Mouse (Mus musculus) heart, embryonic 13.5 days (tissue): ENCODE measurements around the gene Nrtn. TPM values are rescaled to one million over a fixed set of nuclear protein-coding genes. Genes with fewer than 3 reads are reported as not detected.
A peak's percentile ranks its signal among the peaks of the same experiment; 100 is the strongest.

ENCODE experiments used
- ATAC-seq: fragments of 200-750 bp; cut with Nextera tagmentation; 2 replicates; pipeline ENCODE4 v1.8.0; 2017; ENCODE audit warnings: moderate TSS enrichment; ENCODE audit not compliant: insufficient number of reproducible peaks, low FRiP score, low TSS enrichment; ENCODE audit errors: extremely low read depth
- H3K27ac ChIP-seq: fragments of 300-500 bp; sonication (generic); replicated peaks from 2 replicates; pipeline ENCODE4 v1.5.1; 2015; ENCODE audit warnings: moderate library complexity, mild to moderate bottlenecking, inconsistent platforms
- H3K27me3 ChIP-seq: fragments of 300-500 bp; sonication (generic); replicated peaks from 2 replicates; pipeline ENCODE4 v1.6.1; 2015; ENCODE audit warnings: mild to moderate bottlenecking, inconsistent platforms
- H3K36me3 ChIP-seq: fragments of 300-500 bp; sonication (generic); 2 replicates; pipeline ENCODE4 v1.6.1; 2015; ENCODE audit warnings: mild to moderate bottlenecking, inconsistent platforms
- H3K4me1 ChIP-seq: fragments of 300-500 bp; sonication (generic); 2 replicates; pipeline ENCODE4 v1.6.1; 2015; ENCODE audit warnings: inconsistent platforms
- H3K4me2 ChIP-seq: fragments of 300-500 bp; sonication (generic); 2 replicates; pipeline ENCODE4 v1.6.1; 2015; ENCODE audit warnings: inconsistent platforms, mild to moderate bottlenecking, moderate library complexity
- H3K4me3 ChIP-seq: fragments of 300-500 bp; sonication (generic); 2 replicates; pipeline ENCODE4 v1.5.1; 2015; ENCODE audit warnings: moderate library complexity, mild to moderate bottlenecking, inconsistent platforms
- H3K9ac ChIP-seq: fragments of 300-500 bp; sonication (generic); 2 replicates; pipeline ENCODE4 v1.6.1; 2015; ENCODE audit warnings: inconsistent platforms, mild to moderate bottlenecking, moderate library complexity
- H3K9me3 ChIP-seq: fragments of 300-500 bp; sonication (generic); 2 replicates; pipeline ENCODE4 v1.6.1; 2016; ENCODE audit warnings: inconsistent platforms
- WGBS: fragments of 180-500 bp; shearing (Covaris S2); methylation state at CpG from one replicate; pipeline ENCODE4 v1.1.7; 2015; ENCODE audit warnings: mixed read lengths; 5-methylcytosine and 5-hydroxymethylcytosine counted together
- polyA plus RNA-seq: library from polyadenylated mRNA; unstranded; fragments of >200 nt; fragmentation: Nextera tagmentation; extraction: Ambion mirVana; gene quantifications from 2 replicates; pipeline ENCODE4 v1.2.1, GENCODE M21; 2015

The Nrtn gene
- polyA plus RNA-seq, 1 experiment from 2014 or later = 7.9 TPM

- peak overlapping the region; percentile 92 for H3K4me2 ChIP-seq
- peak overlapping the region; percentile 58 for H3K4me3 ChIP-seq
- ATAC-seq = peak; percentile 51
- peaks cover 8% of the 10 kb centered on the region for H3K36me3 ChIP-seq
- H3K27ac ChIP-seq = peak overlapping the region; percentile 90
- 1% methylated on average over 28 of the region's 28 CpGs for WGBS
- peaks cover 45% of the 10 kb centered on the region for H3K4me1 ChIP-seq
- peaks cover 33% of the 10 kb centered on the region for H3K27me3 ChIP-seq
- peaks cover 8% of the 10 kb centered on the region; the same call in 1 of the 2 replicates for H3K9me3 ChIP-seq
- peak overlapping the region; percentile 80 for H3K9ac ChIP-seq
These were observed 4.7 kb upstream of the Nrtn start for GRCm38 (mm10) chr17:56761991-56762410.

- H3K4me2 ChIP-seq = peak overlapping the region; percentile 92; the same call in 1 of the 2 replicates
- H3K4me1 ChIP-seq = peaks cover 49% of the 10 kb centered on the region
- 44% methylated on average over 3 of the region's 3 CpGs for WGBS
These were observed 3.7 kb upstream of the Nrtn start for GRCm38 (mm10) chr17:56761077-56761476.

GRCm38 (mm10) chr17:56759261-56759660, 1.9 kb upstream of the Nrtn start:
- no peak overlapping the region for H3K27ac ChIP-seq
- H3K27me3 ChIP-seq = peaks cover 60% of the 10 kb centered on the region
- ATAC-seq = no peak
- no peak overlapping the region for H3K4me3 ChIP-seq
- H3K9me3 ChIP-seq = peaks cover 8% of the 10 kb centered on the region; the same call in 1 of the 2 replicates
- peaks cover 47% of the 10 kb centered on the region for H3K4me1 ChIP-seq
- no peak overlapping the region for H3K9ac ChIP-seq
- no peaks in the 10 kb centered on the region for H3K36me3 ChIP-seq
- H3K4me2 ChIP-seq = no peak overlapping the region
- WGBS = 64% methylated on average over 7 of the region's 7 CpGs

More at GRCm38 (mm10) chr17:56761077-56761476, 3.7 kb upstream of the Nrtn start:
- no peaks in the 10 kb centered on the region for H3K36me3 ChIP-seq
- H3K27me3 ChIP-seq = peaks cover 42% of the 10 kb centered on the region
- H3K27ac ChIP-seq = no peak overlapping the region
- H3K9ac ChIP-seq = no peak overlapping the region
- ATAC-seq = no peak
- peaks cover 8% of the 10 kb centered on the region; the same call in 1 of the 2 replicates for H3K9me3 ChIP-seq
- no peak overlapping the region for H3K4me3 ChIP-seq

- Histone ChIP-seq H3K9me3 (peaks cover 8% of the 10 kb centered on the region; the same call in 1 of the 2 replicates), H3K36me3 (no peaks in the 10 kb centered on the region), H3K9ac (no peak overlapping the region), H3K4me1 (peaks cover 40% of the 10 kb centered on the region), H3K27ac (no peak overlapping the region), H3K4me3 (peak overlapping the region; percentile 62; the same call in 1 of the 2 replicates), H3K4me2 (peak overlapping the region; percentile 97), H3K27me3 (peaks cover 72% of the 10 kb centered on the region)
- 6% methylated on average over 12 of the region's 12 CpGs for WGBS
- ATAC-seq = 0 out of 2 replicates have a peak, but pooled peaks have one; percentile 6
These were observed 802 bp upstream of the Nrtn start for GRCm38 (mm10) chr17:56758132-56758531.

GRCm38 (mm10) chr17:56756703-56757399, 479 bp downstream of the Nrtn start:
- H3K27me3 ChIP-seq = peaks cover 84% of the 10 kb centered on the region
- H3K4me3 ChIP-seq = peak overlapping the region; percentile 62

GRCm38 (mm10) chr17:56754271-56755185, 2.8 kb downstream of the Nrtn start:
- H3K27ac ChIP-seq = no peak overlapping the region
- H3K4me1 ChIP-seq = peaks cover 32% of the 10 kb centered on the region
- 0 out of 2 replicates have a peak overlapping the region, but pooled peaks have one; percentile 11 for H3K9ac ChIP-seq
- peaks cover 97% of the 10 kb centered on the region for H3K27me3 ChIP-seq
- H3K36me3 ChIP-seq = no peaks in the 10 kb centered on the region
- H3K9me3 ChIP-seq = peaks cover 8% of the 10 kb centered on the region; the same call in 1 of the 2 replicates
- no peak for ATAC-seq
- H3K4me3 ChIP-seq = peak overlapping the region; percentile 14; the same call in 1 of the 2 replicates
- 12% methylated on average over 36 of the region's 36 CpGs for whole genome bisulfite sequencing
- H3K4me2 ChIP-seq = peak overlapping the region; percentile 22

More at GRCm38 (mm10) chr17:56756703-56757399, 479 bp downstream of the Nrtn start:
- no peak; the same call in 1 of the 2 replicates for ATAC-seq
- 2% methylated on average over 50 of the region's 51 CpGs for WGBS
- no peak overlapping the region for H3K27ac ChIP-seq
- H3K36me3 ChIP-seq = no peaks in the 10 kb centered on the region
- peak overlapping the region; percentile 97 for H3K4me2 ChIP-seq
- peaks cover 29% of the 10 kb centered on the region for H3K4me1 ChIP-seq
- peak overlapping the region; percentile 85 for H3K9ac ChIP-seq
- H3K9me3 ChIP-seq = peaks cover 8% of the 10 kb centered on the region; the same call in 1 of the 2 replicates

- ATAC-seq = no peak
- H3K27ac ChIP-seq = no peak overlapping the region
- H3K36me3 ChIP-seq = no peaks in the 10 kb centered on the region
- H3K9ac ChIP-seq = no peak overlapping the region
- peaks cover 7% of the 10 kb centered on the region; the same call in 1 of the 2 replicates for H3K9me3 ChIP-seq
- no peak overlapping the region for H3K4me3 ChIP-seq
- H3K4me1 ChIP-seq = peaks cover 32% of the 10 kb centered on the region
- 22% methylated on average over 15 of the region's 15 CpGs for WGBS
- peaks cover 91% of the 10 kb centered on the region for H3K27me3 ChIP-seq
- no peak overlapping the region for H3K4me2 ChIP-seq
These were observed 3.9 kb downstream of the Nrtn start for GRCm38 (mm10) chr17:56753452-56753851.

- H3K36me3 ChIP-seq = no peaks in the 10 kb centered on the region
- WGBS = 17% methylated on average over 71 of the region's 71 CpGs
- H3K4me1 ChIP-seq = peaks cover 23% of the 10 kb centered on the region
- ATAC-seq = no peak
- peak overlapping the region; percentile 73 for H3K9ac ChIP-seq
- H3K4me3 ChIP-seq = peak overlapping the region; percentile 45
- H3K4me2 ChIP-seq = peak overlapping the region; percentile 64
- peaks cover 72% of the 10 kb centered on the region for H3K27me3 ChIP-seq
- H3K27ac ChIP-seq = no peak overlapping the region
- no peaks in the 10 kb centered on the region for H3K9me3 ChIP-seq
These were observed 5.8 kb downstream of the Nrtn start for GRCm38 (mm10) chr17:56751404-56752072.

- Histone ChIP-seq H3K27me3 (peaks cover 2% of the 10 kb centered on the region; the same call in 1 of the 2 replicates), H3K4me1 (peaks cover 23% of the 10 kb centered on the region), H3K36me3 (no peaks in the 10 kb centered on the region), H3K4me2 (no peak overlapping the region), H3K4me3 (no peak overlapping the region), H3K27ac (no peak overlapping the region), H3K9ac (no peak overlapping the region), H3K9me3 (no peaks in the 10 kb centered on the region)
- no peak for ATAC-seq
- 50% methylated on average over 5 of the region's 5 CpGs for WGBS
These were observed 13.2 kb downstream of the Nrtn start for GRCm38 (mm10) chr17:56744173-56744572.

- H3K27ac ChIP-seq = peak overlapping the region; percentile 82
- H3K9ac ChIP-seq = no peak overlapping the region
- no peak overlapping the region for H3K4me2 ChIP-seq
- WGBS = 54% methylated on average over 17 of the region's 17 CpGs
- no peak overlapping the region for H3K4me3 ChIP-seq
- H3K27me3 ChIP-seq = peaks cover 18% of the 10 kb centered on the region
- H3K36me3 ChIP-seq = no peaks in the 10 kb centered on the region
- H3K4me1 ChIP-seq = peaks cover 19% of the 10 kb centered on the region
- no peak for ATAC-seq
- no peaks in the 10 kb centered on the region for H3K9me3 ChIP-seq
These were observed 16.6 kb downstream of the Nrtn start for GRCm38 (mm10) chr17:56740788-56741160.
